Mouse (Mus musculus): ENCODE measurements at regions not wholly inside any gene's neighbourhood (a gene's known extent, or its start where the extent isn't known, plus 50 kb on each side); places are given as distances from the start of the nearest gene placed in this dataset.

DNA sequence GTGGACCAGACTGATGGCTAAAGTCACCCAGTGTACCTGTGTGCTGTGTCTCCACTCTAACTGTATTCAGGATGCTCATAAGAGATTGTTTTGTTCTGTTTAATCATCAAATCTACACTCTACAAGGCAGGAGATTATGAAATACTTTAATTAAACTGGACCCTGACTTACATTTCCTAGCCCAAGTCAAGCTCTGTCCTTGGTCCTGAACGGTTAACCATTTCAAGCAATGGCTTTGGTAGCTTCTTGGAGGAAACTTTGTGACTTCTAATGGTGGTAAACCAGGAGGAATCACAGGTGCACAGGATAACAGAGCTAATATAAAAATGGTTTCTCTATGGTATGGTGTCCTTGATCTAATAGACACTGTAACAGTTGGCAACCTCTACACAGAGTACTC is 370.4 kb downstream of the Nbas start:
- no peak for DNase-seq
